Mouse (Mus musculus): ENCODE measurements at regions not wholly inside any gene's neighbourhood (a gene's known extent, or its start where the extent isn't known, plus 50 kb on each side); places are given as distances from the start of the nearest gene placed in this dataset.
A peak's percentile ranks its signal among the peaks of the same experiment; 100 is the strongest.

- no peak for DNase-seq
These were observed 152.6 kb upstream of the Cypt12 start for GRCm38 (mm10) chr3:17795271-17796260.

- DNase-seq = no peak
These were observed 151.4 kb upstream of the Cypt12 start for GRCm38 (mm10) chr3:17796766-17797165.

- peak; percentile 45 for DNase-seq
These were observed 149.8 kb upstream of the Cypt12 start for GRCm38 (mm10) chr3:17798399-17798798.

- DNase-seq = no peak
These were observed 149.1 kb upstream of the Cypt12 start for GRCm38 (mm10) chr3:17799120-17799519.

DNA sequence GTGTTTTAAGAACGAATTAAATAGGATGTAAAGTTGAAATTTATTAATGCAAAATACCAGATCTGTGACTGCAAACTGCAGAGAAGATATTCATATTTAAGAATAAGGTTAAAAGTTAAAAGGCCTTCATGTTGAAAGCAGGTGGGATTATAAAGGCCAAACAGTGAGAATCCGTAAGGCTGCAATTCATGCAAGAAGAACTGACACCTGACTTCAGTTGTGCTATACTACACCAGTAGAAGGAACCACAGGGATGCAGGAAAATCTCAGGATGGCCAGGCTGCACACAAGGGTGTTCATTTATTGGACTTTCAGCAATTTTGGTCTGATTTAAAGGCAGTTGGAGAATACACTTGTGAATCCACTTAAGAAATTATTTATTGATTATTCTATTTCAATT lies 147.4 kb upstream of the Cypt12 start:
- no peak for DNase-seq

- DNase-seq = no peak
These were observed 146.7 kb upstream of the Cypt12 start for GRCm38 (mm10) chr3:17801479-17801878.

GRCm38 (mm10) chr3:17805185-17805584 lies 143.0 kb upstream of the Cypt12 start:
- DNase-seq = no peak

GRCm38 (mm10) chr3:17811290-17811689 lies 136.9 kb upstream of the Cypt12 start:
- DNase-seq = no peak

GRCm38 (mm10) chr3:17824201-17824600 lies 124.0 kb upstream of the Cypt12 start:
- no peak for DNase-seq

- no peak for DNase-seq
These were observed 123.5 kb upstream of the Cypt12 start for GRCm38 (mm10) chr3:17824662-17825061.

GRCm38 (mm10) chr3:17825254-17825890 lies 122.8 kb upstream of the Cypt12 start:
- no peak for DNase-seq

GRCm38 (mm10) chr3:17834706-17835105 lies 113.5 kb upstream of the Cypt12 start:
- peak; percentile 34 for DNase-seq

- no peak for DNase-seq
These were observed 100.6 kb upstream of the Cypt12 start for GRCm38 (mm10) chr3:17847609-17848008.

DNA sequence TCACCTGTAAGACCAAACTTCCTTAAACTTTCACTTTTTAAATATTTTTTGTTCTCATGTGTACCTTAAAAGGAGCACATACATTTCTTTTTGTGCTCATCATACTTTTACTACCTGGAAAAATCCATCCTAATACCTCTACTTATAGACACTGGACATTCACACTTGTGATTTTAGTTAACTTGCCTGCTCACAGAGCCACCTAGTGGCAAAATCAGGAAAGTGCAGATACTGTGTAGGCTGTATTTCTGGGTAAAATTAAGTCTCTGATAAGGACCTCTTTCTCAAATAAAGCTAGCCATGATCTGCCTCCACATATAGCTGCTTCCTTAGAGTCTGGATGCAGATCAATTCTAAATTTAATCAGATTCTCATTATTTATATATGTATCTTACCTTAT lies 100.0 kb upstream of the Cypt12 start:
- no peak for DNase-seq

DNA sequence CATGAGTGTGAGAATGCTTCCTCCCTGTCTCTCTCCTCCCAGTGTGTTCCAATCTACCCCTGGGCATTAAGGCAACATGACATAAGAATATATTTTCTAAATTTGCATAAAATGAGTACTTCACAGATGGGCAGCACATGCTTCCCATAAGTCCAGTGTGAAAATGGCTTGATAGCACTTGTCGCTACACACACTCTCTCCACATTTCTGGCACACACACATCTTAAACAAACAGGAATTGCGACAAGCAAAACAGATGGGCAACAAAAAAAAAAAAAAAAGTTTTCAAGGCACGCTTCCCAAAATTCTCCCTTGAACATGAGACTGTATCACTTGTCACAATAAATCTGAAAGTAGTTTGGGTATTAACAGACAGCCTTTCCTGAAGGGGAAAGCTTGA lies 85.8 kb upstream of the Cypt12 start:
- DNase-seq = no peak

GRCm38 (mm10) chr3:17865112-17865511 lies 83.1 kb upstream of the Cypt12 start:
- no peak for DNase-seq

DNA sequence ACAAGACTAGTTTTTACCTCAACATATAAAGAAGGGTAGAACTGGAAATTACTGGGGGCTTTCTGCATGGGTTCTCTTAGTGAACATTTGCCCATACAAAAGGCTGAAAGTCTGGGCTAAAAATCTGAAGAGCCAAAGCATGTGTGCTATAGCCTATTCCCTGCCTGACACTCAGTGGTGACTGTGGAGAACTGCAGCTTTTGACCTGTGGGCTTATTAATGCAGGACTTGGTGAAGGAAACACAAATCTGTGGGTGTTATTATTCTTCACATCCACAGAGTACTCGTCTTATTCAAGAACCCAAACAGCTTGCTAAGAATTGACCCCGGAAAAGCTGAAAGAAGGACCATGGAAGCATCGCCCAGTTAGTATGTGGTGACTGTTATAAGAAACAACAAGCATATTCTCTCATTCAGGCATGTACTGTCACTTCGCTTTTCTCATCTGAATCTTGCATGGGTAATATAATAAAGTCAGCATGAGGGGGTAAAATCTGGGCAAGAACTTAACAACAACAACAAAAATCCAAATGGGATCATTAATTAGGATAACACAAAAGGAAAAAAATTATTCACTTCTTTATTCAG lies 77.2 kb upstream of the Cypt12 start:
- no peak for DNase-seq

- no peak for DNase-seq
These were observed 52.3 kb upstream of the Cypt12 start for GRCm38 (mm10) chr3:17895869-17896268.

GRCm38 (mm10) chr3:17896756-17897155 lies 51.5 kb upstream of the Cypt12 start:
- no peak for DNase-seq

All from kidney, adult 18-20 months (tissue).